Mouse (Mus musculus) neutrophil, adult 59 days (primary cell): Measurements from ENCODE around the gene Samhd1. TPM values are rescaled to one million over a fixed set of nuclear protein-coding genes. Genes with fewer than 3 reads are reported as not detected.

Experiments used
- total RNA-seq, 2 experiments: library from RNA; stranded (reverse); gene quantifications; 1 replicate in 1 of 2; 2 replicates in 1 of 2; pipeline ENCODE4 v1.2.4; 2023

Samhd1 gene
- 100 to 1,000 TPM; 570 to 583 TPM for total RNA-seq

GRCm38 (mm10) chr2:157135014-157135413 lies at the start of gene Samhd1:
Gene Samhd1 (minus strand): TSS chr2:157135265.

GRCm38 (mm10) chr2:157086796-157087195 lies 48.3 kb downstream of the Samhd1 start, which contains the start of gene Tldc2:
Gene Tldc2 (plus strand): TSS chr2:157087055.

GRCm38 (mm10) chr2:157078793-157079700 lies 56.0 kb downstream of the Samhd1 start, which contains the start of gene Soga1:
Gene Soga1 (minus strand): TSS chr2:157079254.

Other genes with a start within 250 kb of the Samhd1 start
- under 1 TPM; 0.18 to 0.51 TPM for gene Sla2, start 248.1 kb downstream of the Samhd1 start, total RNA-seq
- gene Ndrg3, start 143.2 kb downstream of the Samhd1 start, total RNA-seq: 10 to 100 TPM; 11.6 to 15.5 TPM
- gene Dsn1, start 128.1 kb downstream of the Samhd1 start, total RNA-seq: 10 to 100 TPM; 25.5 to 27.4 TPM
- 1 to 10 TPM; 2.8 to 3.3 TPM for gene Soga1, start 56.0 kb downstream of the Samhd1 start, total RNA-seq
- gene Tldc2, start 48.2 kb downstream of the Samhd1 start, total RNA-seq: not detected
- 10 to 100 TPM; 34.1 to 34.7 TPM for gene Rbl1, start 69.3 kb upstream of the Samhd1 start, total RNA-seq
- gene Rpn2, start 143.8 kb upstream of the Samhd1 start, total RNA-seq: 100 to 1,000 TPM; 115 to 134 TPM
- under 1 TPM in 1 of 2 experiments, not detected in 1; 0.36 TPM for gene Mroh8, start 144.3 kb upstream of the Samhd1 start, total RNA-seq
- gene Ghrh, start 212.2 kb upstream of the Samhd1 start, total RNA-seq: not detected
- 10 to 100 TPM; 13.2 to 17.2 TPM for gene Manbal, start 232.3 kb upstream of the Samhd1 start, total RNA-seq